ENCODE assay signal across 34 mouse cellular contexts in genomic region chr1:65439129-65439528, GRCm38 (mm10).
"Had no signal": no experiment of that assay in that cellular context is flagged by ENCODE, and none has a peak within 500 bp of the region (broad histone marks: within the 10 kb centered on the region; RNA-seq: fewer than 3 reads in every experiment).

No protein-coding gene starts in this region.

- DNase-seq: heart, postnatal 10 days; heart, postnatal 14 days; heart, postnatal 4 days; kidney, adult 18-20 months; kidney, adult 2 months; kidney, adult 8-10 months; kidney, adult 9 months; kidney, postnatal 10 days; kidney, postnatal 14 days; kidney, postnatal 25 days; kidney, postnatal 36 days; kidney, postnatal 4 days; layer of hippocampus, adult 9-11 months; layer of hippocampus, postnatal 36 days had no signal

- H3K9me3 ChIP-seq: heart, embryonic 10.5 days; heart, embryonic 12.5 days; heart, embryonic 13.5 days; heart, embryonic 15.5 days; hindbrain, embryonic 10.5 days; hindbrain, embryonic 12.5 days; hindbrain, embryonic 13.5 days; hindbrain, embryonic 15.5 days; intestine, embryonic 15.5 days; kidney, embryonic 15.5 days had no signal

- H3K4me1 ChIP-seq: heart, embryonic 10.5 days; heart, embryonic 12.5 days; heart, embryonic 13.5 days; heart, embryonic 15.5 days; hindbrain, embryonic 10.5 days; hindbrain, embryonic 12.5 days; hindbrain, embryonic 13.5 days; hindbrain, embryonic 15.5 days; intestine, embryonic 15.5 days; kidney, embryonic 15.5 days had no signal

- H3K27ac ChIP-seq: heart, embryonic 10.5 days; heart, embryonic 13.5 days; heart, embryonic 15.5 days; hindbrain, embryonic 10.5 days; hindbrain, embryonic 12.5 days; hindbrain, embryonic 13.5 days; hindbrain, embryonic 14.5 days; hindbrain, embryonic 15.5 days; hindbrain, postnatal 0 days; intestine, embryonic 15.5 days; kidney, embryonic 15.5 days; kidney, postnatal 0 days; layer of hippocampus, adult 2 months; left cerebral cortex, adult 2 months had no signal

- H3K4me3 ChIP-seq: heart, embryonic 10.5 days; heart, embryonic 12.5 days; heart, embryonic 13.5 days; heart, embryonic 15.5 days; hindbrain, embryonic 10.5 days; hindbrain, embryonic 12.5 days; hindbrain, embryonic 13.5 days; hindbrain, embryonic 15.5 days; intestine, embryonic 15.5 days; kidney, embryonic 15.5 days; layer of hippocampus, adult 2 months; left cerebral cortex, adult 2 months had no signal

- H3K9ac ChIP-seq: heart, embryonic 12.5 days; heart, embryonic 13.5 days; heart, embryonic 15.5 days; hindbrain, embryonic 12.5 days; hindbrain, embryonic 13.5 days; hindbrain, embryonic 14.5 days; hindbrain, embryonic 15.5 days; intestine, embryonic 15.5 days; kidney, embryonic 15.5 days had no signal

- H3K27me3 ChIP-seq: heart, embryonic 12.5 days; heart, embryonic 13.5 days; heart, embryonic 15.5 days; hindbrain, embryonic 12.5 days; hindbrain, embryonic 13.5 days; hindbrain, embryonic 15.5 days; intestine, embryonic 15.5 days; kidney, embryonic 15.5 days had no signal

- H3K36me3 ChIP-seq: heart, embryonic 10.5 days; heart, embryonic 12.5 days; heart, embryonic 13.5 days; heart, embryonic 15.5 days; hindbrain, embryonic 10.5 days; hindbrain, embryonic 12.5 days; hindbrain, embryonic 13.5 days; hindbrain, embryonic 15.5 days; intestine, embryonic 15.5 days; kidney, embryonic 15.5 days had no signal

- ATAC-seq: hindbrain, embryonic 16.5 days; hindbrain, postnatal 0 days; inflammation-experienced regulatory T-cells, adult 6 months; intestine, embryonic 15.5 days; intestine, embryonic 16.5 days; intestine, postnatal 0 days had no signal

- H3K4me2 ChIP-seq: heart, embryonic 11.5 days; heart, embryonic 12.5 days; heart, embryonic 13.5 days; heart, embryonic 15.5 days; hindbrain, embryonic 12.5 days; hindbrain, embryonic 13.5 days; hindbrain, embryonic 14.5 days; hindbrain, embryonic 15.5 days; intestine, embryonic 15.5 days; kidney, embryonic 15.5 days had no signal
